Mouse (Mus musculus) spleen, adult 18-20 months (tissue): ENCODE data around the gene Slc1a3.

ENCODE experiments used
- DNase-seq, 2 experiments: peaks; one replicate each; pipeline ENCODE4 v3.0.0; 2022; ENCODE audit warnings: mixed read lengths in 2 of 2

Slc1a3 gene

GRCm38 (mm10) chr15:8710146-8711006 is at the start of gene Slc1a3:
TSS of gene Slc1a3 (minus strand) at chr15:8710764.
- peak in 1 of 2 experiments; percentile 5 for DNase-seq

GRCm38 (mm10) chr15:8759026-8759425 is 48.5 kb upstream of the Slc1a3 start:
- DNase-seq, result no peak

GRCm38 (mm10) chr15:8756441-8756840 is 45.9 kb upstream of the Slc1a3 start:
- no peak for DNase-seq

GRCm38 (mm10) chr15:8749762-8750161 is 39.2 kb upstream of the Slc1a3 start:
- DNase-seq, result no peak

- no peak for DNase-seq
These were observed 38.2 kb upstream of the Slc1a3 start for GRCm38 (mm10) chr15:8748771-8749170.

GRCm38 (mm10) chr15:8741593-8741992 is 31.0 kb upstream of the Slc1a3 start:
- no peak for DNase-seq

GRCm38 (mm10) chr15:8740724-8741123 is 30.2 kb upstream of the Slc1a3 start:
- no peak for DNase-seq

- DNase-seq, result no peak
These were observed 27.6 kb upstream of the Slc1a3 start for GRCm38 (mm10) chr15:8738156-8738555.

- DNase-seq, result no peak
These were observed 23.8 kb upstream of the Slc1a3 start for GRCm38 (mm10) chr15:8734363-8734739.

- no peak for DNase-seq
These were observed 23.3 kb upstream of the Slc1a3 start for GRCm38 (mm10) chr15:8733669-8734362.

GRCm38 (mm10) chr15:8728861-8729260 is 18.3 kb upstream of the Slc1a3 start:
- DNase-seq, result no peak

GRCm38 (mm10) chr15:8722386-8723100 is 12.0 kb upstream of the Slc1a3 start:
- no peak for DNase-seq

GRCm38 (mm10) chr15:8721746-8722145 is 11.2 kb upstream of the Slc1a3 start:
- no peak for DNase-seq

GRCm38 (mm10) chr15:8721005-8721404 is 10.4 kb upstream of the Slc1a3 start:
- no peak for DNase-seq

- no peak for DNase-seq
These were observed 7.9 kb upstream of the Slc1a3 start for GRCm38 (mm10) chr15:8718496-8718895.

- DNase-seq, result no peak
These were observed 6.5 kb upstream of the Slc1a3 start for GRCm38 (mm10) chr15:8717021-8717571.

GRCm38 (mm10) chr15:8716330-8716964 is 5.9 kb upstream of the Slc1a3 start:
- DNase-seq, result no peak

- no peak for DNase-seq
These were observed 5.1 kb upstream of the Slc1a3 start for GRCm38 (mm10) chr15:8715666-8716065.

- no peak for DNase-seq
These were observed 1.9 kb upstream of the Slc1a3 start for GRCm38 (mm10) chr15:8712433-8712984.

GRCm38 (mm10) chr15:8711630-8712310 is 1.2 kb upstream of the Slc1a3 start:
- no peak for DNase-seq

- DNase-seq, result no peak
These were observed 986 bp downstream of the Slc1a3 start for GRCm38 (mm10) chr15:8709578-8709977.

GRCm38 (mm10) chr15:8706613-8707012 is 4.0 kb downstream of the Slc1a3 start:
- DNase-seq, result no peak
